Mouse (Mus musculus) C2C12 (cell line): ENCODE results near the gene Ggnbp2. TPM values are rescaled to one million over a fixed set of nuclear protein-coding genes. Genes with fewer than 3 reads are reported as not detected.

Source experiments
- H3K27me3 ChIP-seq: one replicate; pipeline ENCODE4 v1.6.1; 2011; ENCODE audit not compliant: control insufficient read depth, insufficient read depth, insufficient read length
- H3K36me3 ChIP-seq: one replicate; pipeline ENCODE4 v1.6.1; 2011; ENCODE audit not compliant: control insufficient read depth, insufficient read depth
- H3K4me3 ChIP-seq: one replicate; pipeline ENCODE4 v1.5.1; 2011; ENCODE audit warnings: mild to moderate bottlenecking, control low read depth; ENCODE audit not compliant: poor library complexity, insufficient read depth, severe bottlenecking
- H3K79me2 ChIP-seq: one replicate; pipeline ENCODE4 v1.6.1; 2011; ENCODE audit not compliant: control insufficient read depth, insufficient read depth
- H3K79me3 ChIP-seq: one replicate; pipeline ENCODE4 v1.6.1; 2011; ENCODE audit warnings: low read depth, control low read depth
- H3ac ChIP-seq: one replicate; pipeline ENCODE3; 2011; ENCODE audit warnings: low read depth; ENCODE audit not compliant: control insufficient read depth, insufficient read length
- CEBPB ChIP-seq: IDR thresholded peaks from one replicate; pipeline ENCODE4 v1.6.1; 2011; ENCODE audit warnings: low read depth, mild to moderate bottlenecking, control low read depth, moderate library complexity
- CTCF ChIP-seq: IDR thresholded peaks from one replicate; pipeline ENCODE4 v1.5.1; 2011; ENCODE audit not compliant: control insufficient read depth, insufficient read depth, insufficient read length
- FOSL1 ChIP-seq: IDR thresholded peaks from one replicate; pipeline ENCODE4 v1.8.0; 2011; ENCODE audit warnings: mild to moderate bottlenecking, low read length; ENCODE audit not compliant: poor library complexity, insufficient read depth, severe bottlenecking
- MAX ChIP-seq: IDR thresholded peaks from one replicate; pipeline ENCODE4 v1.6.1; 2011; ENCODE audit warnings: mild to moderate bottlenecking, control low read depth
- MYOD1 ChIP-seq: IDR thresholded peaks from one replicate; pipeline ENCODE4 v1.6.1; 2011; ENCODE audit warnings: low read depth; ENCODE audit not compliant: control insufficient read depth, insufficient read length
- MYOG ChIP-seq: IDR thresholded peaks from one replicate; pipeline ENCODE4 v1.6.1; 2011; ENCODE audit not compliant: control insufficient read depth, insufficient read length; ENCODE audit errors: extremely low read depth
- USF1 ChIP-seq: IDR thresholded peaks from one replicate; pipeline ENCODE4 v1.6.1; 2011; ENCODE audit warnings: low read depth, mild to moderate bottlenecking, control low read depth, moderate library complexity
- microRNA-seq: library from miRNA; unstranded; fragments of <30 nt; microRNA quantifications from one replicate; pipeline ENCODE4, GENCODE M21; 2019; ENCODE audit warnings: borderline microRNAs expressed
- polyA plus RNA-seq: library from polyadenylated mRNA; unstranded; fragments of >200 nt; fragmentation: generic; extraction: Trizol; gene quantifications from one replicate; pipeline ENCODE4 v1.2.1, GENCODE M21; 2012; ENCODE audit warnings: missing spikeins

Ggnbp2 gene
- polyA plus RNA-seq, 1 experiment, result 21.1 TPM

- no peak overlapping the region for H3K4me3 ChIP-seq
- H3K27me3 ChIP-seq, result peaks cover 10% of the 10 kb centered on the region
- no peaks in the 10 kb centered on the region for H3K79me2 ChIP-seq
- H3ac ChIP-seq, result no peak overlapping the region
- TF ChIP-seq USF1, result no peak
- TF ChIP-seq CTCF, result peak; percentile 75
- H3K36me3 ChIP-seq, result no peaks in the 10 kb centered on the region
- no peaks in the 10 kb centered on the region for H3K79me3 ChIP-seq
Measured at GRCm38 (mm10) chr11:84797627-84798353, 72.8 kb downstream of the Ggnbp2 start.

DNA sequence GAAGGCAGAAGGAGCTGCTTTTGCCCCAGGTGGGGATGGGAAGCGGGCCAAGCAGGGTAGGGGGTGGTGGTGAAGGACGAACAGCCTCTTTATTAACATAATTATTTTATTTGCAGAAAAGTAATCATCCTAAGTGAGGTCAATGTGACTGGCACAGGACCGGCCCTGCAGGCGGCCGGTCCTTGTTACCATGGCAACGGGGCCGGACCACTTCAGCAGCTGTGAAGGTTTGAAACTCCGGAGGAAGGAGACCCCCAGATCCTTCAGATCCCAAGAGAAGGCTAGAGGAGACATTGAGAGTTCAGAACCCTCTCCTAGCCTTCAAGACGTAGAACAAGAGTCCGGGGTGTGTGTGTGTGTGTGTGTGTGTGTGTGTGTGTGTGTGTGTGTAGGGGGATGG lies 73.6 kb downstream of the Ggnbp2 start:
- TF ChIP-seq CEBPB, result no peak
- TF ChIP-seq MAX, result no peak
- TF ChIP-seq USF1, result no peak
- no peak for TF ChIP-seq MYOD1
- no peak for TF ChIP-seq FOSL1
- TF ChIP-seq CTCF, result no peak
- no peak for TF ChIP-seq MYOG
- Histone ChIP-seq H3K79me2 (no peaks in the 10 kb centered on the region), H3ac (no peak overlapping the region), H3K79me3 (no peaks in the 10 kb centered on the region), H3K27me3 (peaks cover 9% of the 10 kb centered on the region), H3K36me3 (no peaks in the 10 kb centered on the region), H3K4me3 (no peak overlapping the region)

DNA sequence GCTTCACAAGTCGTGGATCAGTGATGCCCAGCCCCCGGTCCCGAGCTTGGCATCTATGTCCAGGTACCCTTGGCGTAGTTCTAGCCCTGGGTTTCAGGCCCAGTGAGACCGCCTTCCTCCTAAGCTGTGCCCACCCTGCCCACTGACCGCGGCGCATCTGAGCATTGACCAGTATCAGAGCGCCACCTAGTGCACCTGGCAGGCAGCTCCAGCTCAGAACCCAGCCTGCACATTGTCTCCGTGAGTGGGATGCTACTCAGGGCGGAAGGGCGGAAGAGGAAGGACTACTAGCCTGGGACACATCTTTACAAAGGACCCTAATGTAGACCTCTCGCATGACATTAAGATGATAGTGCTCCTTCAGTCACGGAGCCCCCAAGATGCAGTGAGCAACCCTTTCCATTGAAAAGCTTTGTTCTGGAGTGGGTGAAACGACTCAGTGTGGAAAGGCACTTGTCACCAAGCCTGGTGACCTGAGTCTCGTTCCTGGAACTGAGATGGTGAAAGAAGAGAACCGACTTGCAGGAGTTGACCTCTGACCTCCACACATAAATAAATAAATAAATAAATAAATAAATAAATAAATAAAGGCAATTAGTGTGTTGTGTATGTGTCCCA lies 76.0 kb downstream of the Ggnbp2 start:
- Histone ChIP-seq H3K36me3 (no peaks in the 10 kb centered on the region), H3K79me3 (no peaks in the 10 kb centered on the region), H3K4me3 (no peak overlapping the region), H3K79me2 (no peaks in the 10 kb centered on the region), H3K27me3 (peaks cover 4% of the 10 kb centered on the region), H3ac (no peak overlapping the region)
- TF ChIP-seq MYOG (no peak), USF1 (no peak), CEBPB (no peak), MAX (no peak), FOSL1 (no peak), CTCF (peak; percentile 95)

DNA sequence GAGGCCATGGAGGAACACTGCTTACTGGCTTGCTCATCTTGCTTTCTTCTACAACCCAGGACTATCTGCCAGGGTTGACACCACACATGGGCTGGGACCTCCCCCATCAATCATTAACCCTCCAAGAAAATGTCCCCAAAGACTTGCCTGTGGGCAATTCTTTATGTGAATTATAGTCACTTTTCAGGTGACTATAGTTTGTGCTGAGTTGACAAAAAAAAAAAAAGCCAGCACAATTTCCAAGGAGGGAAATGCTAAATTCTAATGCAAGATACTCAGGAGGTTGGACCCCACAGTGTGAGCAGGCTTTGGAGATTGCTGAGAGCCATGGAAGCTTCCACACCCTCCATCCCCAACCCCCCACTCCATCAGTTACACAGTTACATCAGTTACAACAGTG lies 77.1 kb downstream of the Ggnbp2 start:
- Histone ChIP-seq H3K27me3 (peaks cover 4% of the 10 kb centered on the region), H3K4me3 (no peak overlapping the region), H3K36me3 (no peaks in the 10 kb centered on the region), H3K79me3 (no peaks in the 10 kb centered on the region), H3ac (no peak overlapping the region), H3K79me2 (no peaks in the 10 kb centered on the region)
- TF ChIP-seq CEBPB (no peak), FOSL1 (no peak), CTCF (no peak), USF1 (no peak), MYOG (no peak), MAX (no peak)

- TF ChIP-seq USF1 (no peak), CTCF (no peak), CEBPB (no peak), MYOG (no peak), FOSL1 (no peak), MYOD1 (no peak), MAX (no peak)
- Histone ChIP-seq H3K79me2 (no peaks in the 10 kb centered on the region), H3K27me3 (peaks cover 4% of the 10 kb centered on the region), H3K4me3 (no peak overlapping the region), H3K79me3 (no peaks in the 10 kb centered on the region), H3ac (no peak overlapping the region), H3K36me3 (no peaks in the 10 kb centered on the region)
Measured at GRCm38 (mm10) chr11:84790383-84790782, 80.2 kb downstream of the Ggnbp2 start.

Small RNAs within 50 kb of the gene (microRNA-seq; reads per million reads assigned to microRNA genes)
- gene Gm23564, result not detected

Other genes starting within 250 kb of the Ggnbp2 start
- gene Mrm1, start 51.3 kb downstream of the Ggnbp2 start, polyA plus RNA-seq, result 23.6 TPM
- 5.5 TPM for gene Dhrs11, start 41.8 kb downstream of the Ggnbp2 start, polyA plus RNA-seq
- 13.2 TPM for gene Myo19, start 9.3 kb upstream of the Ggnbp2 start, polyA plus RNA-seq
- 3.9 TPM for gene Pigw, start 9.5 kb upstream of the Ggnbp2 start, polyA plus RNA-seq
- gene Znhit3, start 45.5 kb upstream of the Ggnbp2 start, polyA plus RNA-seq, result 39.2 TPM
- not detected for gene Car4, start 87.0 kb upstream of the Ggnbp2 start, polyA plus RNA-seq